Mouse (Mus musculus) layer of hippocampus, postnatal 25 days (tissue): ENCODE measurements at regions not wholly inside any gene's neighbourhood (a gene's known extent, or its start where the extent isn't known, plus 50 kb on each side); places are given as distances from the start of the nearest gene placed in this dataset.

Experiments used
- DNase-seq, 2 experiments: peaks; one replicate each; pipeline ENCODE4 v3.0.0; 2022; ENCODE audit warnings: mixed read lengths in 2 of 2, low spot score in 1 of 2; ENCODE audit errors: extremely low spot score in 1 of 2

GRCm38 (mm10) chr12:65822285-65822684, 461.9 kb downstream of the Rpl10l start:
- no peak for DNase-seq

- DNase-seq: no peak
Measured at GRCm38 (mm10) chr12:65799060-65799459, 485.1 kb downstream of the Rpl10l start.

- peak in 1 of 2 experiments; percentile 2 for DNase-seq
Measured at GRCm38 (mm10) chr12:65771531-65771930, 512.7 kb downstream of the Rpl10l start.
